Mouse (Mus musculus): ENCODE data around the gene Slc29a1. TPM values are rescaled to one million over a fixed set of nuclear protein-coding genes. Genes with fewer than 3 reads are reported as not detected.

Gene Slc29a1
- polyA plus RNA-seq, 1 experiment from 2014 or later = 116 TPM

DNA sequence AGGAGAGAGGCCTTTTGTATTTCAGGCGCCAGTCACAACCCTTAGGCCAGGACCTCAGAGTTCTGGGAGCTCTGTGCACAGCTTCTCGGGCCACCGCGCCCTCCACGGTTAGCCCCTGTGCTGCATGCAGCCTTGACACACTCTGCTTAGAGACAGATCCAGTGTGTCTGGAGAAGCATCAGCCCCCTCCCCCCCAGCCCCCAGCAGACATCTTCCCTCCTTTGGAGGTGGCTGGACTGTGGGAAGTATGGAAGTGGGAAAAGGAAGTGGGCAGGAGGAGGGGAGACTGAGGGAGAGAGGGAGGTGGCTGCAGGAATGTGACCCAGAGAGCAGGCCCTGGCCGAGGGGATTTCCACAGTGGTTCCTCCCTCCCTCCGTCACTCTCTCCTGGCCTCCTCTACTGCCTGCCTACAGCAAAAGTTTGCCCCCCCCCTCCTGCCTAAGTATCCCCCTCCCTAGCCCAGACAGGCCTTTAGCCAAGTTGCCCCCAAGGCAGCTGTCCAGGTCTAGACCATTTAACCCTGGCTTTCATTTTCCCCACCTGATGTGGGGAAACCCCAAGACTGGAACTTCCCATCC lies 42.1 kb downstream of the Slc29a1 start:
- Histone ChIP-seq H3K9ac (replicated peaks; ENCODE audit: low read length) (0 out of 2 replicates have a peak overlapping the region, but pooled peaks have one; percentile 14), H3K4me3 (ENCODE audit: low read length) (0 out of 2 replicates have a peak overlapping the region, but pooled peaks have one; percentile 14), H3K27me3 (ENCODE audit: insufficient read depth, low read length) (peaks cover 11% of the 10 kb centered on the region), H3K4me1 (ENCODE audit: insufficient read depth, low read length) (peaks cover 19% of the 10 kb centered on the region), H3K4me2 (replicated peaks; ENCODE audit: low read depth, low read length) (peak overlapping the region; percentile 97), H3K36me3 (ENCODE audit: insufficient read depth, low read length) (no peaks in the 10 kb centered on the region), H3K9me3 (ENCODE audit: low read length) (no peaks in the 10 kb centered on the region), H3K27ac (ENCODE audit: low read length) (no peak overlapping the region)
- WGBS = 66% methylated on average over 7 of the region's 7 CpGs
- ATAC-seq (ENCODE audit: low FRiP score, low TSS enrichment) = no peak

DNA sequence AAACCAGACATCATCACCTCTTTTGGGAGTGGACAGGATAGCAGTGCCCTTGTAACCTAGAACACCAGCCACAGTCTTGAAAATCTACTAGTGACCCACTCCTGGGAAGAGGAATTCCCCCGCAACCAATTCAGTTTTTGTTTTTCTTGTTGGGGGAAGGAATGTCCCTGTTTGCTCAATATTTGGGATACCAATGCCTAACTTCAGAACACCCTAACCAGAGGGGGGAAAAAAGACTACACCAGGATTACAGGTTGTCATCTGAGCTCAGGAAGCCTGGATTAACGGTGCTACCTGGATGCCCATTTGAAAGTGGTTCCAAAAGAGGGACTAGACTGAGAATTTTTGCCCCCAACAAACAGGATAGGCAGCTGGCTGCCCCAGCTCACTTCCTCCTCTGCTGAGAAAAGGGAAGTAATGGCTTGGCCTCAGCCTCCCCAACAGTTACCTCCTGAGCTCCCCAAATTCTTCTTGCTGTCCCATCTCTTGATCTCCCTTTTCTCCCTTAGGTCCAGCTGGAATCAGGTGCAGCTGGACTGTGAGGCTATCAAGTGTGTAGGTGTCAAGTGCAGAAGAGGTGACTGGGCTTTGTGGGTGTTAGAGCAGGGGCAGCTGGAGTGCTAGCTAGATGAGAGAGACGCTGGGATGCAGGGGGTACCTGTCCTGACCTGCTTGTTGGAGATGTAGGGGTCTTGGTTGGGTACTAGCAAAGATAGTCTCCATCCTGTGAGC lies 42.7 kb downstream of the Slc29a1 start:
- no peak overlapping the region for H3K27ac ChIP-seq (ENCODE audit: low read length)
- H3K9me3 ChIP-seq (ENCODE audit: low read length) = no peaks in the 10 kb centered on the region
- H3K9ac ChIP-seq (replicated peaks; ENCODE audit: low read length) = peak overlapping the region; percentile 14; the same call in 1 of the 2 replicates
- no peak for ATAC-seq (ENCODE audit: low FRiP score, low TSS enrichment)
- peaks cover 11% of the 10 kb centered on the region for H3K27me3 ChIP-seq (ENCODE audit: insufficient read depth, low read length)
- peak overlapping the region; percentile 72 for H3K4me3 ChIP-seq (ENCODE audit: low read length)
- H3K4me2 ChIP-seq (replicated peaks; ENCODE audit: low read depth, low read length) = peak overlapping the region; percentile 97
- H3K4me1 ChIP-seq (ENCODE audit: insufficient read depth, low read length) = peaks cover 19% of the 10 kb centered on the region
- 78% methylated on average over 3 of the region's 3 CpGs for WGBS
- no peaks in the 10 kb centered on the region for H3K36me3 ChIP-seq (ENCODE audit: insufficient read depth, low read length)

DNA sequence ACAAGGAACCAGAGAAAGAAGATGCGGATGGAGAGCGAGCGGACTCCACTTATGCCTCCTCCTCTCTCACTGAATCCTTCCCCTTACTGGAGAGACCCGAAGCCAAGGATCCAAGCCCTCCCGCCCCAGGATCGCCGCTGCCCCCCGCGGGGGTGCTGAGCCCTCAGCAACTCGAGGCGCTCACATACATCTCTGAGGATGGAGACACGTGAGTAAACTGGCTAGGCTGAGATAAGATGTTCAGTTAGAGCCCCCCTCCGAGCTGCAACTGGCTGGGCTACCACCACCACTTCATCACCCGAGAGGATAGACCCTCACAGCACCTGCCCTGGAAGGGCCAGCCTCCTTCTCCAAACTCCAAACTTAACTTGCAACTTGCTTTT lies 43.3 kb downstream of the Slc29a1 start:
- ATAC-seq (ENCODE audit: low FRiP score, low TSS enrichment) = no peak
- no peaks in the 10 kb centered on the region for H3K9me3 ChIP-seq (ENCODE audit: low read length)
- peak overlapping the region; percentile 72 for H3K4me3 ChIP-seq (ENCODE audit: low read length)
- 3% methylated on average over 14 of the region's 14 CpGs for WGBS
- peak overlapping the region; percentile 97 for H3K4me2 ChIP-seq (replicated peaks; ENCODE audit: low read depth, low read length)
- peaks cover 19% of the 10 kb centered on the region for H3K4me1 ChIP-seq (ENCODE audit: insufficient read depth, low read length)
- H3K27ac ChIP-seq (ENCODE audit: low read length) = no peak overlapping the region
- peaks cover 11% of the 10 kb centered on the region for H3K27me3 ChIP-seq (ENCODE audit: insufficient read depth, low read length)
- H3K9ac ChIP-seq (replicated peaks; ENCODE audit: low read length) = peak overlapping the region; percentile 69
- no peaks in the 10 kb centered on the region for H3K36me3 ChIP-seq (ENCODE audit: insufficient read depth, low read length)

DNA sequence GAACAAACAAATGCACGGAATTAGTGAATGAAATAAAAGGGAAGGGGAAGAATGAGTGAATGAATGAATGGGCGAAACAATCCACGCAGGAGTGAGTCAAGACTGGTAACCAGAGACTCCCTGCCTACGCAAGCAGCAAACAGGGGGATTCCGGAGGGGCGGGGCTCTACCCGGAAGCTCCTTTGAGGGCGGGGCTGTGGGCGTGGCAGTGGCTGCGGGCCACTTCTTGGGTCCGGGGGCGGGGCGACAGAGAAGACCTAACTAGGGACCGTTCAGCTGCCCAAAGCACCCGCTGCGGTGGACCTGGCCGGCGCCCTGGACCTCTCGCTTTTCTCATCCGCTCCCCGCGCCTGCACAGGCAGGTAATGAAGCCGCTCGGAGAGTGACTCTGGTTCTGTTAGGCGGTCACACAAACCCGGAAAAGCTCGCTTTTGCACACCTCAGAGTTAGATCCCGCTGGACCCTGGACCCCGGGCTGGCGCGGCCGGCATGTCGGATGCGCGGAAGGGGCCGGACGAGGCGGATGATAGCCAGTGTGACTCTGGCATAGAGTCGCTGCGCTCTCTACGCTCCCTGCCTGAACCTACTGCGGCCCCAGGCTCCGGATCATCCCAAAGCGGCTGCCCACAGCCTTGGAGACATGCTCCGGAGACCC lies 43.8 kb downstream of the Slc29a1 start, which contains the start of gene Nfkbie:
TSS of gene Nfkbie (plus strand) at position 252 of the 655 bp plus-strand sequence.
- Histone ChIP-seq H3K9me3 (ENCODE audit: low read length) (no peaks in the 10 kb centered on the region), H3K36me3 (ENCODE audit: insufficient read depth, low read length) (no peaks in the 10 kb centered on the region), H3K9ac (replicated peaks; ENCODE audit: low read length) (peak within 1 kb of the TSS; percentile 69), H3K27me3 (ENCODE audit: insufficient read depth, low read length) (peaks cover 11% of the 10 kb centered on the region), H3K4me2 (replicated peaks; ENCODE audit: low read depth, low read length) (peak within 1 kb of the TSS; percentile 97), H3K27ac (ENCODE audit: low read length) (0 out of 2 replicates have a peak within 1 kb of the TSS, but pooled peaks have one; percentile 17), H3K4me1 (ENCODE audit: insufficient read depth, low read length) (peaks cover 19% of the 10 kb centered on the region), H3K4me3 (ENCODE audit: low read length) (peak within 1 kb of the TSS; percentile 72)
- under 1% methylated on average over 44 of the region's 45 CpGs for WGBS
- peak; percentile 82 for ATAC-seq (ENCODE audit: low FRiP score, low TSS enrichment)

DNA sequence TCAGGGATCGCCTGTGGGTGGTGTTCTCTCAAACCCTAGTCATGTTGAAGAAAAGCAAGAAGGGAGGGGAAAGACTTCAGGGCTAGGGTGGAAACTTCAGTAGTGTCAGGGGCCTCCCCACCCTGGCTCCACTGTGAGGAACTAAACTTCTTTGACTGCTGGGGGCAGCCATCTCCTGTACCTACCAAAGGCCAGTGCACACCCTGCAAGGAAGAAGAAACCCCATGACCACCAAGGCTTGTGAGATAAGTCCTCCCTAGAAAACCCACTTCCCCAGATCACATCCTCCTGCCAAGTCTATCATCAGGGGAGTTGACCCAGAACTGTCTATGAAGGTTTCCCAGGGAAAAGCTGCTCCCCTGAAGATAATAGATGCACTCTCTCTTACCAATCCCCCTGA lies 45.0 kb downstream of the Slc29a1 start:
- H3K4me1 ChIP-seq (ENCODE audit: insufficient read depth, low read length) = peaks cover 27% of the 10 kb centered on the region
- no peak overlapping the region for H3K4me3 ChIP-seq (ENCODE audit: low read length)
- H3K4me2 ChIP-seq (replicated peaks; ENCODE audit: low read depth, low read length) = no peak overlapping the region
- no peaks in the 10 kb centered on the region for H3K9me3 ChIP-seq (ENCODE audit: low read length)
- ATAC-seq (ENCODE audit: low FRiP score, low TSS enrichment) = no peak
- H3K9ac ChIP-seq (replicated peaks; ENCODE audit: low read length) = no peak overlapping the region
- H3K36me3 ChIP-seq (ENCODE audit: insufficient read depth, low read length) = no peaks in the 10 kb centered on the region
- peaks cover 11% of the 10 kb centered on the region for H3K27me3 ChIP-seq (ENCODE audit: insufficient read depth, low read length)
- no peak overlapping the region for H3K27ac ChIP-seq (ENCODE audit: low read length)
- WGBS = 38% methylated on average over 1 of the region's 1 CpGs

DNA sequence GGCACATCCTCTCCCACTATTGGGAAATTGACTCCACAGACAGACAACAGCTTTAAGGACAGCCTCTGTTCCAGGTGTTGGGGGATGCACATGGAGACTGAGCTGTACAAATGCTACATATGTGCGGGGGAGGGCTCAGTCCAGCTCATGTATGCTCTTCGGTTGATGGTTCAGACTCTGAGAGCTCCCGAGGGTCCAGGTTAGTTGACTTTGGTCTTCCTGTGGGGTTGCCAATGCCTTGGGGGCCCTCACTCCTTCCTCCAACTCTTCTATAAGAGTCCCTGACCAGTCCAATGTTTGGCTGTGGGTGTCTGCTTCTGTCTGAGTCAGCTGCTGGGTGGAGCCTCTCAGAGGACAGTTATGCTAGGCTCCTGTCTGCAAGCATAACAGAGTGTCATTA lies 46.3 kb downstream of the Slc29a1 start:
- no peak overlapping the region for H3K27ac ChIP-seq (ENCODE audit: low read length)
- ATAC-seq (ENCODE audit: low FRiP score, low TSS enrichment) = no peak
- no peak overlapping the region for H3K4me2 ChIP-seq (replicated peaks; ENCODE audit: low read depth, low read length)
- no peak overlapping the region for H3K9ac ChIP-seq (replicated peaks; ENCODE audit: low read length)
- H3K9me3 ChIP-seq (ENCODE audit: low read length) = no peaks in the 10 kb centered on the region
- peaks cover 27% of the 10 kb centered on the region for H3K4me1 ChIP-seq (ENCODE audit: insufficient read depth, low read length)
- H3K4me3 ChIP-seq (ENCODE audit: low read length) = no peak overlapping the region
- no peaks in the 10 kb centered on the region for H3K36me3 ChIP-seq (ENCODE audit: insufficient read depth, low read length)
- H3K27me3 ChIP-seq (ENCODE audit: insufficient read depth, low read length) = peaks cover 16% of the 10 kb centered on the region
- WGBS = 77% methylated on average over 3 of the region's 3 CpGs

DNA sequence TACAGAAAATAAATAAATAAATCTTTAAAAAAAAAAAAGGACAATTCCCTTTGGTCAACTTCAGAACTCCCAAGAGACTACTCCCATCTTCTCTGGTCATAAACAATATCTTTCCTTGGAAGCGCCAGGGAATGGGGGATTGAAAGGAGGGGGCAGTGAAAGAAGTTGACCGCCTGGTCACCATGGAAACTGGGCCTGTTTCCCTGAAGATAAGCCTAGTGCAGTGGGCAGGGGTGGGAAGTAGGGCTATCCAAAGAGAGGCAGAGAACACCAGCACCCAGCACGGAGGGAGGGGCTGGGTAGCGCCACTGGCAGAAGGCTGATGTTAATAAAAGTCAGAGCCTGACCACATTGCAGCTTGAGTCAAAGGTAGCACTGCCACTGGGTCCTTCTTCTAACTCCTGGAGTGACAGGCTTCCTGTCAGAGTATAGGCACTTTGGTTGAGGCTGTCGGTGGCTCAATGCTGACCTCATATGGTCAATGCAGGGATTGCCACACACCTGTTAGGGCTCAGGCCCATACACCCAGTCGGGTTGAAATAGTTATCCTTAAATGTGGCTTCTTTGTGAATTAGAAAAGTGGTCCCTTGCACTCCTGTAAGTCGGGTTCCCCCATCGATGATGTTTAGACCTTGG lies 47.5 kb downstream of the Slc29a1 start:
- peaks cover 15% of the 10 kb centered on the region for H3K4me1 ChIP-seq (ENCODE audit: insufficient read depth, low read length)
- no peaks in the 10 kb centered on the region for H3K9me3 ChIP-seq (ENCODE audit: low read length)
- 5% methylated on average over 8 of the region's 8 CpGs for WGBS
- H3K27ac ChIP-seq (ENCODE audit: low read length) = no peak overlapping the region
- H3K4me3 ChIP-seq (ENCODE audit: low read length) = no peak overlapping the region
- peak; percentile 16; the same call in 1 of the 2 replicates for ATAC-seq (ENCODE audit: low FRiP score, low TSS enrichment)
- peaks cover 25% of the 10 kb centered on the region for H3K27me3 ChIP-seq (ENCODE audit: insufficient read depth, low read length)
- no peak overlapping the region for H3K4me2 ChIP-seq (replicated peaks; ENCODE audit: low read depth, low read length)
- no peaks in the 10 kb centered on the region for H3K36me3 ChIP-seq (ENCODE audit: insufficient read depth, low read length)
- H3K9ac ChIP-seq (replicated peaks; ENCODE audit: low read length) = no peak overlapping the region

DNA sequence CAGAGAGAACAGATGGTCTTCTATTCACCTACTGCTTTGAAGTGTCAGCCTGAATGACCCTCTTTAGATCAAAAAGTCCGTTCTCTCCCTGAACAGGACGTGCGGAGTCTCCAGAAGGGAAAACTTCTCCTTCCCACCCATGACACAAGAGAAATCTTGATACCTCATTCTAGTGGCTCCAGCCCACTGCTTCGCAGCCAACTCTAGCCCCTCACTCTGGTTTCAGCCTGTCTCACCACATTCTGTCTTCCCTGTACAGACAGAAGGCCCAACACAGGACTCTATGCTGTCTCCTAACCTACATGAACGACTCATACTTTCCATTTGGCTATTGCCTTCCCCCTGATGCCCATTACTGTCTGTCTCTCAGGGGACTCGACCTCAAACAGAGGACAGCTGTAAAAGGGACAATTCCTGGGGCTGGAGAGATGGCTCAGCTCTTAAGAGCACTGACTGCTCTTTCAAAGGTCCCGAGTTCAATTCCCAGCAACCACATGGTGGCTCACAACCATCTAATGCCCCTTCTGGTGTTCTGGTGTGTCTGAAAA lies 48.1 kb downstream of the Slc29a1 start:
- H3K9ac ChIP-seq (replicated peaks; ENCODE audit: low read length) = no peak overlapping the region
- no peaks in the 10 kb centered on the region for H3K9me3 ChIP-seq (ENCODE audit: low read length)
- H3K4me2 ChIP-seq (replicated peaks; ENCODE audit: low read depth, low read length) = no peak overlapping the region
- H3K27ac ChIP-seq (ENCODE audit: low read length) = no peak overlapping the region
- 32% methylated on average over 7 of the region's 7 CpGs for WGBS
- H3K27me3 ChIP-seq (ENCODE audit: insufficient read depth, low read length) = peaks cover 25% of the 10 kb centered on the region
- H3K36me3 ChIP-seq (ENCODE audit: insufficient read depth, low read length) = no peaks in the 10 kb centered on the region
- H3K4me1 ChIP-seq (ENCODE audit: insufficient read depth, low read length) = peaks cover 12% of the 10 kb centered on the region
- ATAC-seq (ENCODE audit: low FRiP score, low TSS enrichment) = no peak
- H3K4me3 ChIP-seq (ENCODE audit: low read length) = no peak overlapping the region

DNA sequence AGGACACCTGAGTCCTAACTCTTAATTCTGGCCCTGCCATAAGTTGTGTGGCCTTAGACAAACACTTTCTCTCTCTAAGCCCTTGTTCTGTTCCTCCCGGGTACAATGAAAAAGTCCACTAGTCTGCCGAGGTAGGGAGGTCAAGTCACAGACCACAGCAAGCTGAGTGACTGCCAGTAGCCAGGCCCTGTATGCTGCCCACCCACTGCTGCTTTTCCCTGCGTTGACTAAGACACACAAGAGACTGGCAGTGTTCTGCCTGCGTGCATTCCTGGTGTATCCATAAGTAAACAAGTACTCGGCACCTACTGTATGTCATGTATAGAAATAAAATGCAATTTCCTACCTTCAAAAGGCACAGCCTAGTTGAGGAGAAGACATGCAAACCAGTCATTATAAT lies 49.2 kb downstream of the Slc29a1 start:
- H3K9me3 ChIP-seq (ENCODE audit: low read length) = no peaks in the 10 kb centered on the region
- peaks cover 33% of the 10 kb centered on the region for H3K27me3 ChIP-seq (ENCODE audit: insufficient read depth, low read length)
- WGBS = 20% methylated on average over 5 of the region's 5 CpGs
- H3K27ac ChIP-seq (ENCODE audit: low read length) = no peak overlapping the region
- no peak for ATAC-seq (ENCODE audit: low FRiP score, low TSS enrichment)
- no peak overlapping the region for H3K9ac ChIP-seq (replicated peaks; ENCODE audit: low read length)
- peak overlapping the region; percentile 95 for H3K4me2 ChIP-seq (replicated peaks; ENCODE audit: low read depth, low read length)
- H3K4me3 ChIP-seq (ENCODE audit: low read length) = peak overlapping the region; percentile 67; the same call in 1 of the 2 replicates
- peaks cover 15% of the 10 kb centered on the region for H3K4me1 ChIP-seq (ENCODE audit: insufficient read depth, low read length)
- no peaks in the 10 kb centered on the region for H3K36me3 ChIP-seq (ENCODE audit: insufficient read depth, low read length)
